In genomic region chr16:4210290-4210689, GRCm38 (mm10) we compare ENCODE assay signal across 9 mouse cellular contexts. TPM values are rescaled to one million over a fixed set of nuclear protein-coding genes. Genes with fewer than 3 reads are reported as not detected.
DNase-seq lines count a peak whose midpoint lies in the region; ATAC-seq and TF ChIP-seq lines count a peak whose summit lies in the region.
"Had no signal": no experiment of that assay in that cellular context is flagged by ENCODE, and none has a peak within 500 bp of the region (broad histone marks: within the 10 kb centered on the region; RNA-seq: fewer than 3 reads in every experiment).

No protein-coding gene starts in this region.

- TF ChIP-seq CTCF in gastrocnemius, adult 2 months (IDR thresholded peaks at IDR 0.05): peak; percentile 7; the same call in 1 of the 2 replicates
- TF ChIP-seq CTCF in liver, adult 2 months (IDR thresholded peaks at IDR 0.05; ENCODE audit: low read depth, low read length): no peak
- no peak for TF ChIP-seq CTCF in forebrain, postnatal 0 days (IDR thresholded peaks at IDR 0.05; ENCODE audit: low read depth)
- TF ChIP-seq CTCF in stomach, postnatal 0 days (IDR thresholded peaks at IDR 0.05; ENCODE audit: low read depth): no peak

- peak overlapping the region; percentile 6; the same call in 1 of the 2 replicates for H3K4me2 ChIP-seq in forebrain, postnatal 0 days (ENCODE audit: low read depth)
- H3K4me2 ChIP-seq in midbrain, embryonic 16.5 days (ENCODE audit: low read length): peak overlapping the region; percentile 19; the same call in 1 of the 2 replicates
- H3K4me2 ChIP-seq in stomach, postnatal 0 days (replicated peaks; ENCODE audit: low read depth): no peak overlapping the region
- H3K4me2 ChIP-seq: stomach, embryonic 15.5 days had no signal

- H3K79me2 ChIP-seq in liver, adult 2 months (ENCODE audit: control insufficient read depth, insufficient read depth, low read length): peaks cover 51% of the 10 kb centered on the region

- no peak for TF ChIP-seq POLR2A in liver, adult 2 months (IDR thresholded peaks at IDR 0.05; ENCODE audit: extremely low read depth, insufficient read depth, low read length)

- H3K9me3 ChIP-seq in forebrain, postnatal 0 days (ENCODE audit: low read length): no peaks in the 10 kb centered on the region
- H3K9me3 ChIP-seq in midbrain, embryonic 16.5 days (replicated peaks; ENCODE audit: control insufficient read depth, low read length, poor library complexity, severe bottlenecking): no peaks in the 10 kb centered on the region
- H3K9me3 ChIP-seq in stomach, postnatal 0 days (ENCODE audit: control insufficient read depth, low read length): no peaks in the 10 kb centered on the region
- H3K9me3 ChIP-seq: stomach, embryonic 15.5 days had no signal

- H3K4me3 ChIP-seq in gastrocnemius, adult 2 months: peak overlapping the region; percentile 16
- H3K4me3 ChIP-seq in liver, adult 2 months (ENCODE audit: insufficient read depth, low read depth, low read length): no peak overlapping the region
- no peak overlapping the region for H3K4me3 ChIP-seq in forebrain, postnatal 0 days (ENCODE audit: low read depth, low read length)
- no peak overlapping the region for H3K4me3 ChIP-seq in midbrain, embryonic 16.5 days (ENCODE audit: low read depth, low read length)
- no peak overlapping the region for H3K4me3 ChIP-seq in stomach, postnatal 0 days (ENCODE audit: low read depth, low read length)
- H3K4me3 ChIP-seq: stomach, embryonic 15.5 days had no signal

- WGBS in liver, adult 2 months: 13% methylated on average over 1 of the region's 1 CpGs
- 76% methylated on average over 1 of the region's 1 CpGs for WGBS in forebrain, postnatal 0 days
- 69% methylated on average over 1 of the region's 1 CpGs for WGBS in midbrain, embryonic 16.5 days
- 44% methylated on average over 1 of the region's 1 CpGs for WGBS in stomach, postnatal 0 days

- ATAC-seq in forebrain, postnatal 0 days: no peak
- no peak for ATAC-seq in midbrain, embryonic 16.5 days
- ATAC-seq in stomach, postnatal 0 days (ENCODE audit: low FRiP score, low TSS enrichment): no peak

- DNase-seq in gastrocnemius, adult 2 months: no peak
- no peak for DNase-seq in gastrocnemius, postnatal 25 days
- peak; percentile 31 for DNase-seq in liver, adult 2 months (ENCODE audit: extremely low read depth, low read depth, low spot score)
- DNase-seq in liver: no peak
- DNase-seq in forebrain, postnatal 0 days: no peak
- no peak for DNase-seq in gastrocnemius, adult 18-20 months (ENCODE audit: low spot score)
- DNase-seq in stomach, postnatal 0 days (ENCODE audit: low spot score): no peak

- intact Hi-C loops in gastrocnemius, adult 2 months (cut with DNase I): loop anchor here (5.0 kb wide), 2 partner anchors 48 to 88 kb away; no protein-coding TSS in a partner anchor

- peaks cover 24% of the 10 kb centered on the region for H3K4me1 ChIP-seq in liver, adult 2 months (ENCODE audit: control insufficient read depth, insufficient read depth, low read length)
- H3K4me1 ChIP-seq in forebrain, postnatal 0 days (ENCODE audit: insufficient read depth): peaks cover 20% of the 10 kb centered on the region; the same call in 1 of the 2 replicates
- peaks cover 37% of the 10 kb centered on the region for H3K4me1 ChIP-seq in midbrain, embryonic 16.5 days (ENCODE audit: control insufficient read depth, insufficient read depth, low read length)
- peaks cover 3% of the 10 kb centered on the region; the same call in 1 of the 2 replicates for H3K4me1 ChIP-seq in stomach, postnatal 0 days (replicated peaks; ENCODE audit: control insufficient read depth, insufficient read depth)

- no peak overlapping the region for H3K9ac ChIP-seq in liver, adult 2 months (ENCODE audit: low read depth, low read length)
- no peak overlapping the region for H3K9ac ChIP-seq in forebrain, postnatal 0 days
- no peak overlapping the region for H3K9ac ChIP-seq in midbrain, embryonic 16.5 days (ENCODE audit: low read depth, low read length)
- H3K9ac ChIP-seq in stomach, postnatal 0 days (ENCODE audit: low read length): no peak overlapping the region
- H3K9ac ChIP-seq: stomach, embryonic 15.5 days had no signal

- H3K27ac ChIP-seq in gastrocnemius, adult 2 months: peak overlapping the region; percentile 4; the same call in 1 of the 2 replicates
- H3K27ac ChIP-seq in liver, adult 2 months (replicated peaks; ENCODE audit: insufficient read depth, low read depth, low read length): no peak overlapping the region
- no peak overlapping the region for H3K27ac ChIP-seq in forebrain, postnatal 0 days (ENCODE audit: low read depth, low read length)
- no peak overlapping the region for H3K27ac ChIP-seq in midbrain, embryonic 16.5 days (ENCODE audit: low read length)
- H3K27ac ChIP-seq in stomach, postnatal 0 days (replicated peaks): no peak overlapping the region
- H3K27ac ChIP-seq: stomach, embryonic 15.5 days had no signal

- TF ChIP-seq EP300 in stomach, postnatal 0 days (optimal IDR thresholded peaks at IDR 0.05): no peak

- no peaks in the 10 kb centered on the region for H3K27me3 ChIP-seq in liver, adult 2 months (ENCODE audit: control insufficient read depth, insufficient read depth, low read length)
- no peaks in the 10 kb centered on the region for H3K27me3 ChIP-seq in forebrain, postnatal 0 days (ENCODE audit: insufficient read depth, low read length)
- H3K27me3 ChIP-seq in midbrain, embryonic 16.5 days (ENCODE audit: control insufficient read depth, insufficient read depth, low read depth, low read length): no peaks in the 10 kb centered on the region
- H3K27me3 ChIP-seq in stomach, postnatal 0 days (ENCODE audit: control insufficient read depth, insufficient read depth, low read length): no peaks in the 10 kb centered on the region
- H3K27me3 ChIP-seq: stomach, embryonic 15.5 days had no signal

- H3K36me3 ChIP-seq in liver, adult 2 months (ENCODE audit: control insufficient read depth, insufficient read depth, low read length): no peaks in the 10 kb centered on the region; the same call in 1 of the 2 replicates
- H3K36me3 ChIP-seq in forebrain, postnatal 0 days (ENCODE audit: insufficient read depth): no peaks in the 10 kb centered on the region
- H3K36me3 ChIP-seq in midbrain, embryonic 16.5 days (ENCODE audit: control insufficient read depth, insufficient read depth, low read length): no peaks in the 10 kb centered on the region
- H3K36me3 ChIP-seq in stomach, postnatal 0 days (ENCODE audit: control insufficient read depth, insufficient read depth, low read length): no peaks in the 10 kb centered on the region
- H3K36me3 ChIP-seq: stomach, embryonic 15.5 days had no signal

RNA-seq across cellular contexts. Expression of gene Crebbp, which starts 3.5 kb away (rescaled TPM):
- 10 to 100 TPM; 40.5 to 41.6 TPM for total RNA-seq in gastrocnemius, adult 2 months (2021)
- 10 to 100 TPM; 26.3 to 29.6 TPM for total RNA-seq in gastrocnemius, postnatal 25 days (2021)
- 10.1 and 15.2 TPM in 2 replicates for total RNA-seq in liver, adult 2 months (2014; rRNA removed)
- 7.0 and 8.4 TPM in 2 replicates for polyA plus RNA-seq in liver, adult 2 months (2012; rRNA removed)
- total RNA-seq in forebrain, postnatal 0 days (2014; rRNA removed): 42.5 and 59.6 TPM in 2 replicates
- 18.5 and 31.4 TPM in 2 replicates for polyA plus RNA-seq in forebrain, postnatal 0 days (2015; fragmentation: Nextera tagmentation; extraction: Ambion mirVana)
- polyA plus RNA-seq in midbrain, embryonic 16.5 days (2015; fragmentation: Nextera tagmentation; extraction: Ambion mirVana): 34.9 and 39.9 TPM in 2 replicates
- 10 to 100 TPM; 35.2 to 37.9 TPM for total RNA-seq in gastrocnemius, adult 18-20 months (2021)
- 14.4 and 14.8 TPM in 2 replicates for polyA plus RNA-seq in stomach, postnatal 0 days (2015; fragmentation: Nextera tagmentation; extraction: Ambion mirVana)
